Comparison of ENCODE assay signal across 33 mouse cellular contexts in the genomic region with DNA sequence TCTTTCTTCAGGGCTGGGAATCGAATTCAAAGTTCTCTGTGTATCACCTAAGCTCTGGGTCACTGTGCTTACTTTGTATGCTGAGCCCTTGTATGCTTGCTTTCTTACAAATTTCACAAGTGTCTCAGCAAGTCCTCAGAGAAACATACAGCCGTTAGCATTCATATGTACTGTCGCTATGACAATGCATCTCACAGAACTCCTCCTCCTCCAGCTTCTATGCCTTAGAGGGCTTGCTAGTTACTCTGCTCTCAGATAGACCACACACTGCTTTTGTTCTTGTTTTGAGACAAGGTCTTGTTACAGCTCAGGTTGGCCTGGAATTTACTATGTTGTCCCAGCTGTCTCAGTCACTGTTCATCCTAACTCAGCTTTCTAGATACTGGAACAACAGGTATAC. TPM values are rescaled to one million over a fixed set of nuclear protein-coding genes. Genes with fewer than 3 reads are reported as not detected.
DNase-seq lines count a peak whose midpoint lies in the region; ATAC-seq and TF ChIP-seq lines count a peak whose summit lies in the region.
"Had no signal": no experiment of that assay in that cellular context is flagged by ENCODE, and none has a peak within 500 bp of the region (broad histone marks: within the 10 kb centered on the region; RNA-seq: fewer than 3 reads in every experiment).

No protein-coding gene starts in this region.

- DNase-seq in liver = no peak
- DNase-seq in lung, postnatal 36 days = no peak
- no peak for DNase-seq in thymus, postnatal 36 days
- DNase-seq: adrenal gland, postnatal 10 days; adrenal gland, postnatal 36 days; B cell, adult 2 months; cerebellum, adult 11 months; cerebellum, adult 2 months; cerebellum, adult 9-11 months; cerebellum, postnatal 25 days; gastrocnemius, postnatal 10 days; gastrocnemius, postnatal 36 days; heart, adult 11 months; heart, postnatal 10 days; heart, postnatal 36 days had no signal

- no peaks in the 10 kb centered on the region for H3K36me3 ChIP-seq in liver, embryonic 12.5 days
- H3K36me3 ChIP-seq in intestine, postnatal 0 days (ENCODE audit: control insufficient read depth, insufficient read depth) = no peaks in the 10 kb centered on the region
- H3K36me3 ChIP-seq: embryonic facial prominence, embryonic 12.5 days; embryonic facial prominence, embryonic 15.5 days; forebrain, embryonic 10.5 days; G1E; heart, embryonic 12.5 days; heart, embryonic 15.5 days; hindbrain, embryonic 10.5 days; hindbrain, embryonic 13.5 days had no signal

- peaks cover 55% of the 10 kb centered on the region for H3K4me1 ChIP-seq in liver, embryonic 12.5 days
- H3K4me1 ChIP-seq in intestine, postnatal 0 days (replicated peaks; ENCODE audit: control insufficient read depth, insufficient read depth, low read length) = no peaks in the 10 kb centered on the region; the same call in none of the 2 replicates
- H3K4me1 ChIP-seq: embryonic facial prominence, embryonic 12.5 days; embryonic facial prominence, embryonic 15.5 days; forebrain, embryonic 13.5 days; hindbrain, embryonic 13.5 days had no signal

- H3K4me2 ChIP-seq in liver, embryonic 12.5 days = no peak overlapping the region
- H3K4me2 ChIP-seq in intestine, postnatal 0 days (replicated peaks; ENCODE audit: low read depth) = no peak overlapping the region; the same call in 1 of the 2 replicates
- H3K4me2 ChIP-seq: embryonic facial prominence, embryonic 12.5 days; embryonic facial prominence, embryonic 15.5 days; forebrain, embryonic 13.5 days; heart, embryonic 12.5 days; heart, embryonic 15.5 days; hindbrain, embryonic 13.5 days had no signal

- 0 out of 2 replicates have a peak overlapping the region, but pooled peaks have one; percentile 25 for H3K27ac ChIP-seq in liver, embryonic 12.5 days
- H3K27ac ChIP-seq in intestine, postnatal 0 days (ENCODE audit: low read depth, low read length) = peak overlapping the region; percentile 54; the same call in 1 of the 2 replicates
- H3K27ac ChIP-seq: embryonic facial prominence, embryonic 12.5 days; embryonic facial prominence, embryonic 15.5 days; forebrain, embryonic 10.5 days; forebrain, embryonic 13.5 days; heart, embryonic 15.5 days; hindbrain, embryonic 10.5 days; hindbrain, embryonic 13.5 days had no signal

- no peaks in the 10 kb centered on the region for H3K9me3 ChIP-seq in liver, embryonic 12.5 days (replicated peaks)
- H3K9me3 ChIP-seq in intestine, postnatal 0 days (ENCODE audit: control insufficient read depth) = no peaks in the 10 kb centered on the region
- H3K9me3 ChIP-seq: embryonic facial prominence, embryonic 12.5 days; embryonic facial prominence, embryonic 15.5 days; forebrain, embryonic 10.5 days; forebrain, embryonic 13.5 days; G1E; heart, embryonic 12.5 days; heart, embryonic 15.5 days; hindbrain, embryonic 10.5 days; hindbrain, embryonic 13.5 days had no signal

- no peaks in the 10 kb centered on the region for H3K27me3 ChIP-seq in liver, embryonic 12.5 days (replicated peaks)
- no peaks in the 10 kb centered on the region for H3K27me3 ChIP-seq in intestine, postnatal 0 days (replicated peaks; ENCODE audit: control insufficient read depth, insufficient read depth, low read length)
- H3K27me3 ChIP-seq: CH12.LX; embryonic facial prominence, embryonic 12.5 days; embryonic facial prominence, embryonic 15.5 days; forebrain, embryonic 13.5 days; heart, embryonic 15.5 days; hindbrain, embryonic 13.5 days; Patski had no signal

- no peak overlapping the region for H3K9ac ChIP-seq in liver, embryonic 12.5 days
- no peak overlapping the region for H3K9ac ChIP-seq in intestine, postnatal 0 days (ENCODE audit: low read depth, low read length)
- H3K9ac ChIP-seq: embryonic facial prominence, embryonic 12.5 days; embryonic facial prominence, embryonic 15.5 days; forebrain, embryonic 13.5 days; heart, embryonic 12.5 days; heart, embryonic 15.5 days; hindbrain, embryonic 13.5 days had no signal

- H3K4me3 ChIP-seq in liver, embryonic 12.5 days = no peak overlapping the region
- H3K4me3 ChIP-seq in intestine, postnatal 0 days (ENCODE audit: low read depth, low read length) = no peak overlapping the region
- H3K4me3 ChIP-seq: embryonic facial prominence, embryonic 12.5 days; embryonic facial prominence, embryonic 15.5 days; erythroblast, embryonic 14.5 days; forebrain, embryonic 10.5 days; forebrain, embryonic 13.5 days; heart, embryonic 12.5 days; heart, embryonic 15.5 days; hindbrain, embryonic 10.5 days; hindbrain, embryonic 13.5 days had no signal

- WGBS in liver, embryonic 12.5 days (ENCODE audit: insufficient replicate concordance) = 74% methylated on average over 3 of the region's 3 CpGs
- WGBS in intestine, postnatal 0 days = 72% methylated on average over 3 of the region's 3 CpGs

- no peak for TF ChIP-seq CTCF in intestine, postnatal 0 days (IDR thresholded peaks at IDR 0.05; ENCODE audit: low read depth)

- no peak for ATAC-seq in liver, embryonic 12.5 days
- ATAC-seq in erythroblast, adult 5-6 weeks (replicated peaks; ENCODE audit: low FRiP score, poor library complexity, severe bottlenecking) = peak; percentile 56
- ATAC-seq in intestine, postnatal 0 days = no peak
- ATAC-seq in megakaryocyte-erythroid progenitor cell, adult 5-6 weeks (replicated peaks; ENCODE audit: low FRiP score, low TSS enrichment, poor library complexity, severe bottlenecking) = peak; percentile 54; the same call in 1 of the 2 replicates
- ATAC-seq: forebrain, embryonic 13.5 days; forebrain, embryonic 16.5 days; hindbrain, embryonic 16.5 days had no signal

RNA-seq across cellular contexts. Expression of a gene that starts 15.5 kb away (rescaled TPM):
- 61.4 and 71.0 TPM in 2 replicates for polyA plus RNA-seq in liver, embryonic 12.5 days (2016; fragmentation: Nextera tagmentation; extraction: Ambion mirVana)
- total RNA-seq in erythroblast, adult 5-6 weeks (2015; ENCODE audit: low replicate concordance) = 567 and 568 TPM in 2 replicates
- total RNA-seq in erythroblast, adult 5-6 weeks (2017; ENCODE audit: low replicate concordance) = 331 and 428 TPM in 2 replicates
- 113 and 115 TPM in 2 replicates for polyA plus RNA-seq in intestine, postnatal 0 days (2015; fragmentation: Nextera tagmentation; extraction: Ambion mirVana)
- 58.7 and 90.2 TPM in 2 replicates for total RNA-seq in megakaryocyte-erythroid progenitor cell, adult 5-6 weeks (2014; fragmentation: Nextera tagmentation)
- total RNA-seq in megakaryocyte-erythroid progenitor cell, adult 5-6 weeks (2017) = 54.9 and 57.5 TPM in 2 replicates

Comparison
In these comparisons a context has a peak if more than half of its experiments do, and no peak if none do; other contexts are left out.
1. ATAC-seq: peak in erythroblast, adult 5-6 weeks (single experiment) and megakaryocyte-erythroid progenitor cell, adult 5-6 weeks (single experiment); none in liver, embryonic 12.5 days (single experiment) and intestine, postnatal 0 days (single experiment).